In the genomic region with DNA sequence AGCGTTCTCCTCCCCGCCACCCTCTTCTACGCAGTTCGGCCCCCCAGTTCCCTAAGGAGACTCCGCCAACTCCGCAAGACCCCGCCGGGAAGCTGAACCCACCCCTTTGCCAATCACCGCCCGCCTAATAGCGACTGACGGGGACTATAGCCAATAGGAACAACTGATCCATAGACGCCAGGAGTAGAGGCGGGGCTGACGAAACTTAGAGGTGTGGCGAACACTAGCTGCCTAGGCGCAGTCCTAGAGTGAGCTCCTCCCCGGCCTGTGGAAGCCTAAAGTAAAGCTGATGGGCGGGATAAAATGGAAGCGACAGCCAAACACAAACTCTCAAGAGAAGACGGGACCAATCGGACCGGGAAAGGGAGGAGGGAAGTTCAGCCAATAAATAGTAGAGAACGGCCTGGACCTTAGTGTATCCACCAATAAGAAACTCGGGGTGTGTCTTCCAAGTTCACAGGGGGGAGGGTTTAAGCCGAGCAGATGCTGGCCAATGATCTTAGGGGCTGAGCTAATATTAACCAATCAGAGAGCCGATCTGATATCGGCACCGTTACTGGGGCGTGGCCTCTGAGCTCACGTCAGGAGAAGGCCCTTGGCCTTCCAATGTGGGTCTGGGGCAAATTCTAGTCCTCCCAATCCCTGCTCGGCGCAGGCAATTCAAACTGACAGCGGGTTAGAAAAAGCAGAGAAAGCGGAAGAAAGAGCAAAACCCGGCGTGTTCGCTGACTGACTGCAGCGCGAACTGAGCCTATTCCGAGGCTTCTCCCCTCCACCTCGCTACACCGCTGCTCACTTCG, we compare ENCODE assay signal across 8 mouse cellular contexts. TPM values are rescaled to one million over a fixed set of nuclear protein-coding genes. Genes with fewer than 3 reads are reported as not detected.
DNase-seq lines count a peak whose midpoint lies in the region; ATAC-seq and TF ChIP-seq lines count a peak whose summit lies in the region.

Gene Srgap2 (minus strand): TSS at position 72 of the 800 bp plus-strand sequence.
Gene Fam72a (plus strand): TSS at position 623 of the 800 bp plus-strand sequence.

- DNase-seq in 3T3-L1 (ENCODE audit: low read depth, low spot score) = peak; percentile 100
- DNase-seq in adrenal gland, postnatal 4 days (ENCODE audit: low spot score in 2 of 2) = peak; percentile 83 to 91
- peak; percentile 100 for DNase-seq in embryonic facial prominence, embryonic 14.5 days (ENCODE audit: low spot score)
- DNase-seq in heart, adult 2 months = peak; percentile 97 to 98
- DNase-seq in kidney, adult 8-10 months = peak; percentile 99 to 100
- DNase-seq in spleen, postnatal 10 days (ENCODE audit: low spot score in 2 of 2) = peak; percentile 96 to 97

- no peak for TF ChIP-seq CTCF in heart, adult 2 months (IDR thresholded peaks at IDR 0.05)

- peak; percentile 99 for TF ChIP-seq POLR2A in heart, adult 2 months (IDR thresholded peaks at IDR 0.05; ENCODE audit: insufficient read depth, low read depth, low read length)

- peak within 1 kb of the TSS; percentile 81 for H3K9ac ChIP-seq in embryonic facial prominence, embryonic 14.5 days (ENCODE audit: low read depth, low read length)
- peak within 1 kb of the TSS; percentile 78 for H3K9ac ChIP-seq in heart, adult 2 months (ENCODE audit: low read depth, low read length)
- peak within 1 kb of the TSS; percentile 88 for H3K9ac ChIP-seq in limb, embryonic 13.5 days
- peak within 1 kb of the TSS; percentile 88 for H3K9ac ChIP-seq in midbrain, embryonic 16.5 days (ENCODE audit: low read depth, low read length)

- H3K27ac ChIP-seq in embryonic facial prominence, embryonic 14.5 days (replicated peaks; ENCODE audit: low read depth, low read length) = peak within 1 kb of the TSS; percentile 96
- H3K27ac ChIP-seq in heart, adult 2 months = peak within 1 kb of the TSS; percentile 94
- peak within 1 kb of the TSS; percentile 97 for H3K27ac ChIP-seq in limb, embryonic 13.5 days
- peak within 1 kb of the TSS; percentile 90 for H3K27ac ChIP-seq in midbrain, embryonic 16.5 days (ENCODE audit: low read length)

- ATAC-seq in embryonic facial prominence, embryonic 14.5 days (ENCODE audit: low read depth) = peak; percentile 96
- ATAC-seq in limb, embryonic 13.5 days (ENCODE audit: low FRiP score, low read depth) = peak; percentile 97
- peak; percentile 98 for ATAC-seq in midbrain, embryonic 16.5 days

- under 1% methylated on average over 43 of the region's 44 CpGs for WGBS in embryonic facial prominence, embryonic 14.5 days
- WGBS in heart, adult 2 months = under 1% methylated on average over 44 of the region's 44 CpGs
- WGBS in limb, embryonic 13.5 days = under 1% methylated on average over 44 of the region's 44 CpGs
- WGBS in midbrain, embryonic 16.5 days = 0% methylated on average over 44 of the region's 44 CpGs

- intact Hi-C loops in heart, adult 2 months (cut with DNase I) = loop anchor here (5.0 kb wide), 4 partner anchors 95 to 180 kb away; no protein-coding TSS in a partner anchor

- peak; percentile 61; the same call in 1 of the 2 replicates for TF ChIP-seq EP300 in heart, adult 2 months (IDR thresholded peaks at IDR 0.05; ENCODE audit: insufficient read depth, low read depth, low read length)

- peaks cover 32% of the 10 kb centered on the region for H3K4me1 ChIP-seq in embryonic facial prominence, embryonic 14.5 days (ENCODE audit: control insufficient read depth, insufficient read depth, low read length)
- H3K4me1 ChIP-seq in heart, adult 2 months (ENCODE audit: control insufficient read depth, insufficient read depth, low read length) = peaks cover 6% of the 10 kb centered on the region; the same call in 1 of the 2 replicates
- peaks cover 47% of the 10 kb centered on the region for H3K4me1 ChIP-seq in limb, embryonic 13.5 days
- peaks cover 14% of the 10 kb centered on the region for H3K4me1 ChIP-seq in midbrain, embryonic 16.5 days (ENCODE audit: control insufficient read depth, insufficient read depth, low read length)

- no peaks in the 10 kb centered on the region for H3K36me3 ChIP-seq in embryonic facial prominence, embryonic 14.5 days (ENCODE audit: control insufficient read depth, insufficient read depth, low read length)
- H3K36me3 ChIP-seq in heart, adult 2 months (ENCODE audit: control insufficient read depth, insufficient read depth, low read length) = peaks cover 6% of the 10 kb centered on the region
- H3K36me3 ChIP-seq in limb, embryonic 13.5 days = no peaks in the 10 kb centered on the region
- H3K36me3 ChIP-seq in midbrain, embryonic 16.5 days (ENCODE audit: control insufficient read depth, insufficient read depth, low read length) = no peaks in the 10 kb centered on the region

- peak within 1 kb of the TSS; percentile 80 for H3K4me3 ChIP-seq in embryonic facial prominence, embryonic 14.5 days (ENCODE audit: low read depth, low read length)
- H3K4me3 ChIP-seq in heart, adult 2 months = peak within 1 kb of the TSS; percentile 92
- H3K4me3 ChIP-seq in limb, embryonic 13.5 days = peak within 1 kb of the TSS; percentile 84
- peak within 1 kb of the TSS; percentile 86 for H3K4me3 ChIP-seq in midbrain, embryonic 16.5 days (ENCODE audit: low read depth, low read length)

- H3K79me2 ChIP-seq in heart, adult 2 months (replicated peaks; ENCODE audit: control insufficient read depth, insufficient read depth, low read length) = peaks cover 2% of the 10 kb centered on the region

- H3K9me3 ChIP-seq in embryonic facial prominence, embryonic 14.5 days (ENCODE audit: control insufficient read depth, low read length) = no peaks in the 10 kb centered on the region
- H3K9me3 ChIP-seq in limb, embryonic 13.5 days = no peaks in the 10 kb centered on the region
- no peaks in the 10 kb centered on the region for H3K9me3 ChIP-seq in midbrain, embryonic 16.5 days (replicated peaks; ENCODE audit: control insufficient read depth, low read length, poor library complexity, severe bottlenecking)

- H3K27me3 ChIP-seq in embryonic facial prominence, embryonic 14.5 days (replicated peaks; ENCODE audit: control insufficient read depth, insufficient read depth, low read length) = no peaks in the 10 kb centered on the region
- no peaks in the 10 kb centered on the region for H3K27me3 ChIP-seq in heart, adult 2 months (ENCODE audit: control insufficient read depth, insufficient read depth, low read length)
- H3K27me3 ChIP-seq in limb, embryonic 13.5 days = no peaks in the 10 kb centered on the region
- H3K27me3 ChIP-seq in midbrain, embryonic 16.5 days (ENCODE audit: control insufficient read depth, insufficient read depth, low read depth, low read length) = no peaks in the 10 kb centered on the region

- H3K4me2 ChIP-seq in embryonic facial prominence, embryonic 14.5 days (ENCODE audit: low read depth, low read length) = peak within 1 kb of the TSS; percentile 80
- peak within 1 kb of the TSS; percentile 94 for H3K4me2 ChIP-seq in limb, embryonic 13.5 days (replicated peaks)
- peak within 1 kb of the TSS; percentile 96 for H3K4me2 ChIP-seq in midbrain, embryonic 16.5 days (ENCODE audit: low read length)

RNA-seq across cellular contexts. Expression of gene Srgap2, which starts in this region (rescaled TPM):
- total RNA-seq in adrenal gland, postnatal 4 days (2021) = 10 to 100 TPM; 40.3 to 42.2 TPM
- 21.3 and 23.6 TPM in 2 replicates for polyA plus RNA-seq in embryonic facial prominence, embryonic 14.5 days (2014; fragmentation: Nextera tagmentation; extraction: Ambion mirVana)
- 10 to 100 TPM; 15.9 to 20.5 TPM for total RNA-seq in heart, adult 2 months (2021)
- 15.2 and 16.9 TPM in 2 replicates for polyA plus RNA-seq in heart, adult 2 months (2012; rRNA removed)
- polyA plus RNA-seq in limb, embryonic 13.5 days (2015; fragmentation: Nextera tagmentation; extraction: Ambion mirVana) = 16.6 and 16.9 TPM in 2 replicates
- 26.5 and 31.7 TPM in 2 replicates for polyA plus RNA-seq in midbrain, embryonic 16.5 days (2015; fragmentation: Nextera tagmentation; extraction: Ambion mirVana)

RNA-seq across cellular contexts. Expression of gene Fam72a, which starts in this region (rescaled TPM):
- 1 to 10 TPM; 1.4 to 1.5 TPM for total RNA-seq in adrenal gland, postnatal 4 days (2021)
- 2.5 and 3.5 TPM in 2 replicates for polyA plus RNA-seq in embryonic facial prominence, embryonic 14.5 days (2014; fragmentation: Nextera tagmentation; extraction: Ambion mirVana)
- total RNA-seq in heart, adult 2 months (2021) = under 1 TPM; 0.73 to 0.78 TPM
- 0.18 and 0.29 TPM in 2 replicates for polyA plus RNA-seq in heart, adult 2 months (2012; rRNA removed)
- 2.5 and 2.8 TPM in 2 replicates for polyA plus RNA-seq in limb, embryonic 13.5 days (2015; fragmentation: Nextera tagmentation; extraction: Ambion mirVana)
- 0.77 and 1.1 TPM in 2 replicates for polyA plus RNA-seq in midbrain, embryonic 16.5 days (2015; fragmentation: Nextera tagmentation; extraction: Ambion mirVana)

Comparison
In these comparisons a context has a peak if more than half of its experiments do, and no peak if none do; other contexts are left out.
1. Peak in every context shown above with its lines: DNase-seq, ATAC-seq, H3K4me3 ChIP-seq and H3K27ac ChIP-seq.